Mouse (Mus musculus) spleen, adult 2 months (tissue): ENCODE measurements around the gene Prss2. TPM values are rescaled to one million over a fixed set of nuclear protein-coding genes. Genes with fewer than 3 reads are reported as not detected.
A peak's percentile ranks its signal among the peaks of the same experiment; 100 is the strongest.

Experiments
- DNase-seq, 2 experiments: peaks; one replicate each; pipeline versions ENCODE4 v3.0.0 to v3.0.0-alpha.2; 2012 to 2021; ENCODE audit warnings: low spot score in 2 of 2, low read depth in 1 of 2
- H3K27ac ChIP-seq: fragments of 200-500 bp; 2 replicates; pipeline ENCODE4 v1.5.1; 2012; ENCODE audit warnings: low read length, inconsistent platforms; ENCODE audit not compliant: insufficient read depth
- H3K27me3 ChIP-seq: fragments of 200-500 bp; 2 replicates; pipeline ENCODE4 v1.6.1; 2012; ENCODE audit warnings: mild to moderate bottlenecking, moderate library complexity, low read length, inconsistent platforms; ENCODE audit not compliant: control insufficient read depth, insufficient read depth
- H3K36me3 ChIP-seq: fragments of 200-500 bp; 2 replicates; pipeline ENCODE4 v1.6.1; 2012; ENCODE audit warnings: mild to moderate bottlenecking, low read length, inconsistent platforms; ENCODE audit not compliant: control insufficient read depth, insufficient read depth
- H3K4me1 ChIP-seq: fragments of 200-500 bp; 2 replicates; pipeline ENCODE4 v1.6.1; 2011; ENCODE audit warnings: inconsistent platforms; ENCODE audit not compliant: control insufficient read depth, insufficient read depth, insufficient read length
- H3K4me3 ChIP-seq: fragments of 200-500 bp; 2 replicates; pipeline ENCODE4 v1.5.1; 2011; ENCODE audit warnings: mild to moderate bottlenecking, inconsistent platforms; ENCODE audit not compliant: insufficient read depth, insufficient read length; ENCODE audit errors: extremely low read depth
- CTCF ChIP-seq: fragments of 200-500 bp; IDR thresholded peaks from 2 replicates; pipeline ENCODE4 v1.5.1; 2011; ENCODE audit warnings: mild to moderate bottlenecking, inconsistent platforms; ENCODE audit not compliant: insufficient read depth, insufficient read length, insufficient replicate concordance; ENCODE audit errors: extremely low read depth
- POLR2A ChIP-seq: fragments of 200-500 bp; IDR thresholded peaks from 2 replicates; pipeline ENCODE4 v1.6.1; 2011; ENCODE audit warnings: low read depth, low read length, inconsistent platforms
- WGBS: fragments of 180-500 bp; shearing (Covaris S2); methylation state at CpG from one replicate; pipeline ENCODE4 v1.1.7; 2018; 5-methylcytosine and 5-hydroxymethylcytosine counted together
- polyA plus RNA-seq: library from polyadenylated mRNA; depleted of rRNA; stranded (reverse); fragments of >200 nt; gene quantifications from 2 replicates; pipeline ENCODE4 v1.2.3, GENCODE M21; 2012

Prss2 gene
- polyA plus RNA-seq, 1 experiment: 9,234 TPM

DNA sequence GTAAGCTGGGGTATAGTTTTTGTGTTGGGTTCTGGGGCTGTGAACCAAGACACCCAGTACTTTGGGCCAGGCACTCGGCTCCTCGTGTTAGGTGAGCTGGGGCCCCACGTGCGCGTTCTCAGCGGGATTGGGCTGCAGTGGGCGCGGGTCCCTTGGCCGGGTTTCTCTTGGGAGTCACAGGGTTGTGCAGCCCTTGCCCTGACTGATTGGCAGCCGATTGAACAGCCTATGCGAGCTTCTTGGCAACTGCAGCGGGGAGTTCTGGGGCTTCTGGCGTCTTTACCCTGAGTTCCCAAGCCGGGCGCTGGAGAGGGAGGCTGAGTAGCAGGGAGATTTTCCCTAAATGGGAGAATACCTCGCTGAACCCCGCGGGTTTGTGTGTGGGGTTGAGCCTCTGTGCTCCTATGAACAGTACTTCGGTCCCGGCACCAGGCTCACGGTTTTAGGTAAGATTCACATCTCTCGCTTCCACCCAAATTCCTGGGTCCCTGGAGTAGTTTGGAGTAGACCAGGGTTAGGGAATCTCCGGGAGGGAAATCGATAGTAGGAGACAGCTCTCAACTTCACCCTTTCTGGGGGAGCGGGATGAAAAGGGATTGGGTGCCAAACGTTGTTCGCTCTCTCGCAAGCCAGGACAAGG, 21.9 kb downstream of the Prss2 start:
- WGBS: 50% methylated on average over 28 of the region's 28 CpGs
- peaks cover 1% of the 10 kb centered on the region; the same call in 1 of the 2 replicates for H3K36me3 ChIP-seq
- H3K4me3 ChIP-seq: peak overlapping the region; percentile 59
- peak overlapping the region; percentile 96 for H3K27ac ChIP-seq
- no peaks in the 10 kb centered on the region for H3K27me3 ChIP-seq
- DNase-seq: no peak
- TF ChIP-seq CTCF (no peak), POLR2A (no peak)
- no peaks in the 10 kb centered on the region for H3K4me1 ChIP-seq

- Histone ChIP-seq H3K36me3 (peaks cover 1% of the 10 kb centered on the region; the same call in 1 of the 2 replicates), H3K27me3 (no peaks in the 10 kb centered on the region), H3K4me1 (no peaks in the 10 kb centered on the region), H3K27ac (peak overlapping the region; percentile 96), H3K4me3 (peak overlapping the region; percentile 59)
- 70% methylated on average over 5 of the region's 5 CpGs for WGBS
- TF ChIP-seq CTCF: no peak
- TF ChIP-seq POLR2A: no peak
- DNase-seq: no peak
Observed at GRCm38 (mm10) chr6:41544381-41544924, 22.9 kb downstream of the Prss2 start.

DNA sequence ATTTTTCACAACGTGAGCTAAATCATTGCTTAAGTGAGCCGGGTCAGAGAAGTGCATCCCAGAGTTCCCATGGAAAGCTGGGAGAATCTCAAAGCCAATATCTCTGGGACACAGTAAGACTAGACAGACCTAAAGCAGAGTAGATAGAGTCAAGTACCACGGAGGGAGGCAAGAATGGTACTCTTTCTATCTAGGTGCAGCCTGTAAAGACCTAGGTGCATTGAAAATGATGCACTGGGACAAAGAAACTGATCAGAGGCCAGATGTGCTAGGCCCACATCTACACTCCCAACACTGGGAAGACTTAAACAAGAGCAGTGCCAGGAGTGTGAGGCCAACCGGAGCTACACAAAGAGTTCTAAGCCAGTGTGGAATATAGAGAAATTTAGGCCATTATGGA, 23.7 kb downstream of the Prss2 start:
- Histone ChIP-seq H3K36me3 (peaks cover 1% of the 10 kb centered on the region; the same call in 1 of the 2 replicates), H3K4me3 (peak overlapping the region; percentile 51; the same call in 1 of the 2 replicates), H3K27me3 (no peaks in the 10 kb centered on the region), H3K27ac (peak overlapping the region; percentile 96), H3K4me1 (no peaks in the 10 kb centered on the region)
- no peak for DNase-seq
- WGBS: 77% methylated on average over 4 of the region's 4 CpGs
- TF ChIP-seq CTCF: no peak

DNA sequence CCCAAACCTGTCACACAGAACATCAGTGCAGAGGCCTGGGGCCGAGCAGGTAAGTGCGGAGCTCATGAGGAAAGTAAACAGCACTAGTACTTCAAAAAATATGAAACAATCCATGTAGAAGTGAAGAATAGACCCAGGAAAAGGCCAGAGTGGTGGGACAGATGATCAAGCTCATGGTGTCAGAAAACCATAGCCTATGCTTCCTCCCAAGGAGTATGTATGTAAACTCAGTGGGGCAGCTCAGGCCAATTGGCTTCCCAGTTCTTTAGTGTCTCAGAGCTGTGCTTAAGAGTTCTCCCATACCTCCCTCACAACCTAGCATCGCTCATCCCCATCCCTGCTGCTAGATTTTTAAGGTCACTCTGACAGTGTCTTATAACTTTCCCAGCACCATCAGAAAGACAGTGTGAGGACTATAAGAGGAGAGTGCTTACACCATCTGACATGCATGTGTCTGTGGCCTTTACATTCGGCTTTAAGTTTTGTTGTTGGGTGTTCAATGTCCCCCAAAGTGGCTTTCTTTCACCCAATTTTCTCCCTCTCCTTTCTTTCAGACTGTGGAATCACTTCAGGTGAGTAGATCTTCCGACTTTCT, 25.6 kb downstream of the Prss2 start:
- Histone ChIP-seq H3K27ac (peak overlapping the region; percentile 75), H3K4me3 (peak overlapping the region; percentile 28), H3K27me3 (no peaks in the 10 kb centered on the region), H3K4me1 (peaks cover 4% of the 10 kb centered on the region), H3K36me3 (peaks cover 1% of the 10 kb centered on the region; the same call in 1 of the 2 replicates)
- TF ChIP-seq CTCF (no peak), POLR2A (no peak)
- no peak for DNase-seq
- 77% methylated on average over 5 of the region's 5 CpGs for WGBS

DNA sequence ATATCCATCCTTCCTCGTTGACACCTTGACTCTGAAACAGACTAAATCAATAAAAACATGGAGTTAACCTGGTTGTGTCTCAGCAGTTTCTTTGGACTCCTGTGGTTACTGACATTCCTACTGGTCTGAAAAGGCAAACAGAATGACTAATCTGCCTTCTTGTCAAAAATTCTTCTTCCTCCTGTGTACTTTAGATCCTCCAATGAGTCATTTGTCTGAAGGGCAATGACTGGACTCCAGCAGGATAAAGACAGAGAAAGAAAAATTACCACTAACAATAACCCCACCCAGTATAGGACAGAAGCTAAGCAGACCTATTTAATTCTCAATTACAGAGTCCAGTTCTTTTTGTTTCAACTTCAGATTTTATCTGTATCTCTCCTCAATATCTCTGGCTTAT, 26.7 kb downstream of the Prss2 start:
- Histone ChIP-seq H3K36me3 (peaks cover 1% of the 10 kb centered on the region; the same call in 1 of the 2 replicates), H3K4me1 (peaks cover 4% of the 10 kb centered on the region), H3K27me3 (no peaks in the 10 kb centered on the region), H3K27ac (peak overlapping the region; percentile 46; the same call in 1 of the 2 replicates), H3K4me3 (no peak overlapping the region)
- 61% methylated on average over 1 of the region's 1 CpGs for WGBS
- TF ChIP-seq CTCF (no peak), POLR2A (no peak)
- no peak for DNase-seq

- WGBS: 52% methylated on average over 5 of the region's 5 CpGs
- H3K36me3 ChIP-seq: no peaks in the 10 kb centered on the region
- H3K27ac ChIP-seq: peak overlapping the region; percentile 85
Observed at GRCm38 (mm10) chr6:41553356-41554010, 31.9 kb downstream of the Prss2 start.

More at GRCm38 (mm10) chr6:41553356-41554010, 31.9 kb downstream of the Prss2 start:
- TF ChIP-seq POLR2A (peak; percentile 29; the same call in 1 of the 2 replicates), CTCF (no peak)
- no peak overlapping the region for H3K4me3 ChIP-seq
- peaks cover 14% of the 10 kb centered on the region for H3K4me1 ChIP-seq
- peak in 1 of 2 experiments; percentile 60 for DNase-seq
- no peaks in the 10 kb centered on the region for H3K27me3 ChIP-seq
